Mouse (Mus musculus): ENCODE data around the gene Cd207. TPM values are rescaled to one million over a fixed set of nuclear protein-coding genes. Genes with fewer than 3 reads are reported as not detected.

The Cd207 gene
- not detected in 2 replicates for polyA plus RNA-seq (2014; fragmentation: Nextera tagmentation; extraction: Ambion mirVana)

- Histone ChIP-seq H3K9me3 (ENCODE audit: control insufficient read depth, low read length) (no peaks in the 10 kb centered on the region), H3K4me1 (replicated peaks; ENCODE audit: control insufficient read depth, insufficient read depth, low read length) (no peaks in the 10 kb centered on the region), H3K27me3 (ENCODE audit: control insufficient read depth, insufficient read depth, low read length) (no peaks in the 10 kb centered on the region), H3K27ac (ENCODE audit: low read depth, low read length) (no peak within 1 kb of the TSS), H3K4me3 (ENCODE audit: low read depth, low read length) (no peak within 1 kb of the TSS), H3K36me3 (ENCODE audit: control insufficient read depth, insufficient read depth, low read length) (no peaks in the 10 kb centered on the region), H3K9ac (ENCODE audit: low read length) (no peak within 1 kb of the TSS), H3K4me2 (ENCODE audit: low read depth, low read length, severe bottlenecking) (no peak within 1 kb of the TSS)
- DNase-seq (ENCODE audit: low spot score), result no peak
- no peak for ATAC-seq (replicated peaks; ENCODE audit: low FRiP score)
- 71% methylated on average over 4 of the region's 4 CpGs for WGBS
Measured at GRCm38 (mm10) chr6:83677757-83678156, at the start of gene Cd207. TSS of gene Cd207 (minus strand) at chr6:83677857.

DNA sequence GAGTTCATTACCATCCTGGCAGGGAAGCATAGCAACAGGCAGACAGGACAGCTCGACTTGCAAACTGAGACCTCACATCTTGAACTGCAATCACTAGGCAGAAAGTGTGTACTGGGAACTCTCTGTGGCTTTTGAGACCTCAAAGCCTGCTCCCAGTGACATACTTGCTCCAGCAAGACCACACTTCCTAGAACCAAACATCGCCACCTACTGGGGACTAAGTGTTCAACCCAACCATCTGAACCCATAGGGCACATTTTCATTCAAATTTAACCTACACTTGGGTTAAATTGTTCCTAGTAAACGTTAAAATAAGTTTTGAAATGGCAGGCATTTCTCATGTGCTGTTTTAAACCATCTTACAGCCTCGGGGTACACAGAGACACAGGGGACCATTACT, 49.5 kb upstream of the Cd207 start:
- no peak overlapping the region for H3K4me2 ChIP-seq (ENCODE audit: low read depth, low read length, severe bottlenecking)
- no peak for ATAC-seq (replicated peaks; ENCODE audit: low FRiP score)
- H3K9ac ChIP-seq (ENCODE audit: low read length), result no peak overlapping the region
- no peaks in the 10 kb centered on the region for H3K36me3 ChIP-seq (ENCODE audit: control insufficient read depth, insufficient read depth, low read length)
- H3K9me3 ChIP-seq (ENCODE audit: control insufficient read depth, low read length), result no peaks in the 10 kb centered on the region
- 40% methylated on average over 4 of the region's 4 CpGs for WGBS
- no peaks in the 10 kb centered on the region for H3K4me1 ChIP-seq (replicated peaks; ENCODE audit: control insufficient read depth, insufficient read depth, low read length)
- no peak overlapping the region for H3K4me3 ChIP-seq (ENCODE audit: low read depth, low read length)
- H3K27ac ChIP-seq (ENCODE audit: low read depth, low read length), result no peak overlapping the region
- no peak for DNase-seq (ENCODE audit: low spot score)
- H3K27me3 ChIP-seq (ENCODE audit: control insufficient read depth, insufficient read depth, low read length), result peaks cover 10% of the 10 kb centered on the region

DNA sequence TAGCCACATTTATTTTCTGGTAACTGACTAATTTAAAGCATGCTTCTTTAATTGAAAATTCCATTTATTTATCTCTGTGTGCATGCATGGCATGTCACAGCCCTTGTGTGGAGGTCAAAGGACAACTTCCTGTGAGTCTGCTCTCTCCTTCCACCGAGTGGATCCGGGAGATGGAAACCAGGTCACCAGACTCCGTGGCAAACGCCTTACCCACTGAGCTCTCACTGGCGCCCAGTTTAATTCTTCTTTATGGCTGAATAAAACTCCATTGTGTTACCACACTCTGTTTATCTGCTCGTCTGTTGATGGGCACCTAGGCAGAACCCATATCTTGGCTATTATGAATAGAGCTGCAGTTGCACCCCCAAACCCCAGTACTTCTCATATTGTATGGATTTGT, 44.9 kb upstream of the Cd207 start:
- no peak overlapping the region for H3K27ac ChIP-seq (ENCODE audit: low read depth, low read length)
- no peak overlapping the region for H3K4me2 ChIP-seq (ENCODE audit: low read depth, low read length, severe bottlenecking)
- no peak for DNase-seq (ENCODE audit: low spot score)
- H3K9me3 ChIP-seq (ENCODE audit: control insufficient read depth, low read length), result no peaks in the 10 kb centered on the region
- H3K4me1 ChIP-seq (replicated peaks; ENCODE audit: control insufficient read depth, insufficient read depth, low read length), result no peaks in the 10 kb centered on the region
- ATAC-seq (replicated peaks; ENCODE audit: low FRiP score), result no peak
- H3K9ac ChIP-seq (ENCODE audit: low read length), result no peak overlapping the region
- H3K4me3 ChIP-seq (ENCODE audit: low read depth, low read length), result no peak overlapping the region
- no peaks in the 10 kb centered on the region for H3K36me3 ChIP-seq (ENCODE audit: control insufficient read depth, insufficient read depth, low read length)
- H3K27me3 ChIP-seq (ENCODE audit: control insufficient read depth, insufficient read depth, low read length), result peaks cover 53% of the 10 kb centered on the region
- WGBS, result 26% methylated on average over 6 of the region's 6 CpGs

GRCm38 (mm10) chr6:83717026-83717425, 39.4 kb upstream of the Cd207 start:
- Histone ChIP-seq H3K27ac (ENCODE audit: low read depth, low read length) (no peak overlapping the region), H3K4me1 (replicated peaks; ENCODE audit: control insufficient read depth, insufficient read depth, low read length) (0 out of 2 replicates have a peak, but pooled peaks cover 2% of the 10 kb centered on the region), H3K9ac (ENCODE audit: low read length) (no peak overlapping the region), H3K4me2 (ENCODE audit: low read depth, low read length, severe bottlenecking) (no peak overlapping the region), H3K36me3 (ENCODE audit: control insufficient read depth, insufficient read depth, low read length) (no peaks in the 10 kb centered on the region), H3K4me3 (ENCODE audit: low read depth, low read length) (no peak overlapping the region), H3K9me3 (ENCODE audit: control insufficient read depth, low read length) (no peaks in the 10 kb centered on the region), H3K27me3 (ENCODE audit: control insufficient read depth, insufficient read depth, low read length) (peaks cover 88% of the 10 kb centered on the region)
- DNase-seq (ENCODE audit: low spot score) (no peak), ATAC-seq (replicated peaks; ENCODE audit: low FRiP score) (no peak)
- WGBS, result under 1% methylated on average over 8 of the region's 8 CpGs

DNA sequence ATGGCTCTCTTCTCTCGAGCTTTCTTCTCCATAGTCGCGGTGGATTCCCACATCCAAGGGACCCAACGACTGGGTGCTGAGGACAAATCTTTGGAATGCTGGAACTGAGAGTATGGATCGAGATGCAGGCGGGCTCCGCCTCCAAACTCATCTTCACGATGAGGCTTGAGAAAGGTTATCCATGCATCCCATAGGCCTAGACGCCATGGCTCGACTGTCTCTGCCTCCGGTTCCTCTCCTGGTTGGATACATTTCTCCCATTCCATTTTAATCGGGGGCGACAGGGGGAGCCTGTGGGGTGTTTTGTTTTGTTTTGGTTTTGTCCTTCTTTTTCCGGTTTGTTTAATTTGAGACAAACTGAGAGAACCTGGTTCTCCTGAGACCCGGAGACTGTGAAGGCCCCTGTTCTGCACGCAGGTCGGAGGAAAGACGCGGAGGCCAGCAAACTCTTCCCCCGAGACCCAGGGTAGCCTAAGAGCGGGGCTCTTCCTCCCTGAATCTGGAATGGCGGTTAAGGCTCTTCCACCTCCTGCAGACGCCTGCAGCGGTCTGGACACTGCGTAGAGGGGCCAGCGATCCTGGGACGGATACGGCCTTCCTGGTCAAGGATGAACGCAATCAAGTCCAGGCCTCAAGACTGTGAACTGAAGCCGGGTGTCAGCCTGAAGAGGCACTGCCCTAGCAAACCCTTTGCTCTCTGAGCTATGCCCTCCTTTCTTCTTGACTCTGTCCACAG, 38.0 kb upstream of the Cd207 start:
- no peak overlapping the region for H3K4me2 ChIP-seq (ENCODE audit: low read depth, low read length, severe bottlenecking)
- H3K36me3 ChIP-seq (ENCODE audit: control insufficient read depth, insufficient read depth, low read length), result no peaks in the 10 kb centered on the region
- ATAC-seq (replicated peaks; ENCODE audit: low FRiP score) (no peak), DNase-seq (ENCODE audit: low spot score) (peak; percentile 58)
- H3K4me3 ChIP-seq (ENCODE audit: low read depth, low read length), result no peak overlapping the region
- H3K27me3 ChIP-seq (ENCODE audit: control insufficient read depth, insufficient read depth, low read length), result peaks cover 88% of the 10 kb centered on the region
- no peak overlapping the region for H3K9ac ChIP-seq (ENCODE audit: low read length)
- under 1% methylated on average over 30 of the region's 30 CpGs for WGBS
- H3K4me1 ChIP-seq (replicated peaks; ENCODE audit: control insufficient read depth, insufficient read depth, low read length), result peaks cover 8% of the 10 kb centered on the region; the same call in 1 of the 2 replicates
- H3K9me3 ChIP-seq (ENCODE audit: control insufficient read depth, low read length), result no peaks in the 10 kb centered on the region
- H3K27ac ChIP-seq (ENCODE audit: low read depth, low read length), result no peak overlapping the region

GRCm38 (mm10) chr6:83714221-83715123, 36.8 kb upstream of the Cd207 start:
- no peak overlapping the region for H3K4me2 ChIP-seq (ENCODE audit: low read depth, low read length, severe bottlenecking)
- peak; percentile 67 for DNase-seq (ENCODE audit: low spot score)
- H3K4me1 ChIP-seq (replicated peaks; ENCODE audit: control insufficient read depth, insufficient read depth, low read length), result peaks cover 8% of the 10 kb centered on the region; the same call in 1 of the 2 replicates
- H3K27me3 ChIP-seq (ENCODE audit: control insufficient read depth, insufficient read depth, low read length), result peaks cover 89% of the 10 kb centered on the region
- ATAC-seq (replicated peaks; ENCODE audit: low FRiP score), result no peak
- H3K4me3 ChIP-seq (ENCODE audit: low read depth, low read length), result no peak overlapping the region
- H3K36me3 ChIP-seq (ENCODE audit: control insufficient read depth, insufficient read depth, low read length), result no peaks in the 10 kb centered on the region
- WGBS, result under 1% methylated on average over 34 of the region's 34 CpGs
- H3K27ac ChIP-seq (ENCODE audit: low read depth, low read length), result no peak overlapping the region
- H3K9me3 ChIP-seq (ENCODE audit: control insufficient read depth, low read length), result no peaks in the 10 kb centered on the region
- no peak overlapping the region for H3K9ac ChIP-seq (ENCODE audit: low read length)

GRCm38 (mm10) chr6:83713271-83714136, 35.8 kb upstream of the Cd207 start:
- H3K9ac ChIP-seq (ENCODE audit: low read length), result no peak overlapping the region
- no peak overlapping the region for H3K4me2 ChIP-seq (ENCODE audit: low read depth, low read length, severe bottlenecking)
- H3K36me3 ChIP-seq (ENCODE audit: control insufficient read depth, insufficient read depth, low read length), result no peaks in the 10 kb centered on the region
- H3K4me3 ChIP-seq (ENCODE audit: low read depth, low read length), result no peak overlapping the region
- H3K27me3 ChIP-seq (ENCODE audit: control insufficient read depth, insufficient read depth, low read length), result peaks cover 90% of the 10 kb centered on the region
- peaks cover 8% of the 10 kb centered on the region; the same call in 1 of the 2 replicates for H3K4me1 ChIP-seq (replicated peaks; ENCODE audit: control insufficient read depth, insufficient read depth, low read length)
- ATAC-seq (replicated peaks; ENCODE audit: low FRiP score), result no peak
- DNase-seq (ENCODE audit: low spot score), result no peak
- no peaks in the 10 kb centered on the region for H3K9me3 ChIP-seq (ENCODE audit: control insufficient read depth, low read length)
- no peak overlapping the region for H3K27ac ChIP-seq (ENCODE audit: low read depth, low read length)
- 2% methylated on average over 12 of the region's 12 CpGs for WGBS

Measured in forebrain, embryonic 11.5 days (tissue).